Mouse (Mus musculus): Measurements from ENCODE around the gene Hoxa5.
A peak's percentile ranks its signal among the peaks of the same experiment; 100 is the strongest.

Hoxa5 gene

DNA sequence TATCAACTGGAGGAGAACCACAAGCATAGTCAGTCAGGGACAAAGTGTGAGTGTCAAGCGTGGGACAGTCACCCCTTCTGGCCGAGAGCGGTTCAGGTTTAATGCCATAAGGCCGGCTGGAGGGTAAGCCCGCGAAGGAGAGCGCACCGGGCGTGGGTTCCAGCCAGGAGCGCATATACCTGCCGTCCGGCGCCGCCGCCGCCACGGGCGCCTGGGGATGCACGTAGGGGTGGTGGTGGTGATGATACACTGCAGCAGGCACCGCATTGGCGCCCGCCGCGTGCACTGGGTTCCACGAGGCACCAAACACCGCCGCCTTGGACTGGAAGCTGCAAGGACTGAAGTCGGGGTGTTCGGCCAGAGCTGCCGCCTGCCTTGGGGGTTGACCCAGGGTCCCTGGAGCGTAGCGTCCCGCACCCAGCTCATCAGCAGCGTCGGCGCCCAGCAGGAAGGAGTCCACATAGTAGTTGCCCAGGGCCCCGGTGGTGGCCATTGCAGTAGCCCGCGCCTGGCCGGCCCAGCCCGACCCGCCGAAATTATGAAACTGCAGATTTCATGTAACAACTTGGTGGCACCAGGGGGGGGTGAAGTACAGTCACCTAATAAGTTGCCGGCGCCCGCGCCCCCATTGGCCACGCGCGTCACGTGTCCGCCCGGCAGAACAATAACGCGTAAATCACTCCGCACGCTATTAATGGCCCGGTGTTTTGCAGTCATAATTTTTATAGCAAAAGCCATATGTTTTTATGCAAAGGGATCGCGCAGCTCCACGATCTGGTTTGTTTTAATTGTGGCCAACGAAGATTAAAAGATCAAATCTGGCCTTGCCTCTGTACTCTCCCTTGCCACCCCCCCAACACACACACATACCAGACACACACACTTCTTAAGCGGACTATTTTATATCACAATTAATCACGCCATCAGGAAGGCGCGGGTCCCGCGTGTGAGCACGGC, 21.5 kb upstream of the Hoxa5 start:
- DNase-seq = peak; percentile 91

DNA sequence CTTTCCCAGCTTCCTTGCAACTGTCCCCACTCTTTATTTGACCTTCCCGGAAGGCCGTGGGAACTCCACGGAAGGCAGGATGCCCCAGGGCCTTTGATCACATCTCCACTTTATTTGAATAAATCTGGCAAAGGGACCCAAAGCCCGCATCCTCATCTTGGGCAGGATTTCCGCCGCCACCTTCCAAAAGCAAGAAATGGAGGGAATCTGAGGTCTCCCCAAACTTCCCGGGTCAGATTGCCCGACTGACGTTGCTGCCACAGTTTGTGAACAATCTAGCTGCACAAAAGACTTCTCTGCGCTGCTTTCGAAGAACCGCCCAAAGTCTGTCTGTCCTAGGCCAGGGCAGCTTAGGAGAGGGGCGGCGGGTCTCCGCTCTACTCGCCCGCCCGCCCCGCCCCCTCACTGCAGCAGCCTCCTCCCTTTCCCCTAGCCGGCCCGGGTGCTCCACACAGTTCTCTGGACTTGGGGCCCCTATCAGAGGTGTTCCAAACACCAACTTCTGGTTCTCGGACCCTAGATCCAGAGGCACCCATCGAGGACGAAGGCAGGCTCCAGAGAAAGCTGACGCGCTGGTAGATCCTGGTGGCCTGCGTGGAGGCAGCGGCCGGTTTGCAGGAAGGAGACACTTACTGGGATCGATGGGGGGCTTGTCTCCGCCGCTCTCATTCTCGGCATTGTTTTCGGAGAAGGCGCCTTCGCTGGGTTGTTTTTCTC, 20.7 kb upstream of the Hoxa5 start:
- DNase-seq = peak; percentile 64

DNA sequence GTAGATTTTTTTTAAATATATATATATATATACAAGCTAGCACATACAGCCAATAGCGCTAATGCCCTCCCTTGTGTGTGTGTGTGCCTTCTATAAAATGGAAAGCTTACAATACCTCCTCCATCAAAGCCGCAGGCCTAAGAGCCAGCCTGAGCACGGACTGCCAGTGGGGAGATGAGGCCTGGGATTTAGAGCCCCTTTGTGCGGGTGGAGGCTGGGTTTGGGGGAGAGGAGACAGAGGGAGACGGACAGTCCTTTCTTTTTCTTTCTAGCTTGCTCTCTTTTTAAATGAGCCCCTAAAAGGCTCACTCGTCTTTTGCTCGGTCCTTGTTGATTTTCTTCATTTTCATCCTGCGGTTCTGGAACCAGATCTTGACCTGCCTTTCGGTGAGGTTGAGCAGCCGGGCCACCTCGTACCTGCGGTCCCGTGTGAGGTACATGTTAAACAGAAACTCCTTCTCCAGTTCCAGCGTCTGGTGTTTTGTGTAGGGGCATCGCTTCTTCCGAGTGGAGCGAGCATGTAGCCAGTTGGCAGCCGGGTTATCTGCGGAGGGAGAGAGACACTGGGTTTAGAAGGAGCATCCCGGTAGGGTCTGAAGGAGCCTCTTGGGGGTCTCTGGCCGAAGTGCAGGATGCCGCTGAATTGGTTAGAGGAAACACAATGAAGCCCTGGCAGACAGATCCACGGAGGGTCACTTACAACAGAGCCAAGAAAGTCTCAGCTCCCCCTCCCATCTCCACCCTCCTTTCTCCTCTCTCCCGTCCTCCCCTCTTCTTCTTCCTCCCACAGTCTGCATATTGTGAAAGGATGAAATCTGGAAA, 19.8 kb upstream of the Hoxa5 start:
- peak; percentile 67 for DNase-seq

DNA sequence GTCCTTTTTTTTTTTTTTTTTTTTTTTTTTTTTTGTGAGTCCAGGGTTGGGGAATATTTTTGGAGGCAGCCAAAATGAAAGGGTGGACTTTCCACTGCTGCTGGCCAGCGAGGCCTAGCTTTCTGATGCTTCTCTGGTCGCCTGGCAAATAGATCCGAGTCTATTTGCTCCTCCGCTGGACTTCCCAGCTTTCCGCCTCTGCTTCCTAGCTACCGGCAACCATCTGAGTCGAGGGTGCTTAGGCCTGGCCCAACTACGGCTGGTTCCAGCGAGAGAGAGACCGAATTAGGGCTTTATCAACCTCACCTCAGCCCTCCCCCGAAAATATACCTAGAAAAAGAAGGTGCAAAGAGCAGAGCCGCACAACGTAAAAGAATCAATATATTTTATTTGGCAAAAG, 18.3 kb upstream of the Hoxa5 start:
- no peak for DNase-seq

DNA sequence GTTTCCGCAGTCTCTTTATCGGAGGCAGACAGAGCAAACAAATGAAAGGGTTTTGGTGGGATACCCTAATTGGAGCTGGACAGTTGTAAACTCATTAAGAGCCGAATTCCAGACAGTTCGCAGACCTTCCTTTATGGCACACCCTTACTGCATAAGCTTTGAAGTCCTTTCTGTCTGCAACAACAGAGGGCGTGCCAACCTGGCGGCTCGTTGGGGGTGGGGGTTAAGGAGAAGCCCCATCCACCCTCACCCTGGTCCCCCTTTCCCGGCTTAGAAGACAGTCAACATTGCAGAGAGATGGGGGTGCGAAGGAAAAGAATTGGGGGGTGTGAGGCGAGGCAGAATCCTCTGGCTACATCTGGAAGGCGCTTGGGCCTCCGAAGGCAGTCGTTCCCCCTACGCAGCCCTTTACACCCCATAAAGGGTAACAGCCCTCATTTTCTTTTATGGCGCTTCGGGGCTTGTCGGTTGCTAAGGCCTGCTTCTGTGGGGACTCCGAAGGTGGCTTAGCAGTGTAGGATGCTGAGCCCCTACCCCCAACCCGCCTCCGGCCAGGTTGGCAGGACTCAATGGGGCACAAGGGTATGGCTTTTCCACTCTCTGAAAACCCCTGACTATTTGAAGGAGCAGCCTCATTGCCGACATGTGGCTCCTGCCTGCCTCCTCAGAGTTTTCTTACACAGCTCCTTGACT, 17.8 kb upstream of the Hoxa5 start:
- no peak for DNase-seq

DNA sequence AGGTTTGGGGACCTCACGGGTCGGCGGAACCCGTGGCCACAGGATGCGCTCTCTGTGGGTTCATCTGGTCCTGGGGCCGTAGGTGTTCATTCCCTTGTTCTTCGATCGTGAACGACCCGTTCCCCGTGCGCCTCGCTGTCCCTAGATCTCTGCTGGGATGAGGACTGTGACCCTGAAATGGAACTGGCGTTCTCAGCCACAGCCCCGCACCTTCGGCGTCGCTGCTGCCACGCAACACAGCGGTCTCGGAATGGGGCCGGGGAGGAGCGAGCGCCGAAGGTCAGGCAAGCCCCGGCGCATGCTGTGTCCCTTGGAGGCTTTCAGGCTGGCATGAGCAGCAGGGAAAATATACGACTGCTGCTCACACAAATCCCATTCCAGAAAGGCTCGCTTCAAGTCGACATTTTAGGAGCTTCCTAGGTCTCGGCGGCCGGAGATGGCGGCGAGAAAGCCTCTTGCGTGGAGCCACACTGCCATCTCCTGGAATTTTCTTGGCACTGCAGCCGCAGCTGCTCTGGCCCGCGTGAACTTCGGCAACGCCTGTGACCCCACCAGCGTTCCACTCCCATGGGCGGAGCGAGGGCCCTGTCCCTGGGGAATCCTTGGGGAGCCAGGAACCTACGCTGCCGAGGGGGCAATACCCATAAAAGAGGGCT, 17.1 kb upstream of the Hoxa5 start, which contains the start of gene Hoxa7:
TSS of gene Hoxa7 (minus strand) at position 518 of the 656 bp plus-strand sequence.
- DNase-seq = peak; percentile 98

DNA sequence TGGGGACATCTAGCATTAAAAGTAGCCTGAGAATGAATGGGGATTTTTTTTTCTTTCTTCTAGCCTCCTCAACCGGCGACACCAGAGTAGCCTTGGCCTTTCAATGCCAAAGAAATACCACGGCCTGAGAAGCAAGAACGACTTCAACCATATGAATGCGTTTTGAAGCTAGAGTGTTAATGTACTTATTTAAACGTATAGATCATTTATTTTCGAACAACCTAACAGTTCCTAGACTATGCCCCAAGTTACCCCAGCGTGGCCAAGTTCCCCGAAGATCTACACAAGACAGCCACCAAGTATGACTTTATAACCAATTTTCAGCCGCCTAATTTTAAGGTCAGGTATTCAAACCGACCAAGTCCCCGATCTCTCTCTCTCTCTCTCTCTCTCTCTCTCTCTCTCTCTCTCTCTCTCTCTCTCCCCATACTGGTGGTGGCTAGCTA, 16.5 kb upstream of the Hoxa5 start:
- no peak for DNase-seq

DNA sequence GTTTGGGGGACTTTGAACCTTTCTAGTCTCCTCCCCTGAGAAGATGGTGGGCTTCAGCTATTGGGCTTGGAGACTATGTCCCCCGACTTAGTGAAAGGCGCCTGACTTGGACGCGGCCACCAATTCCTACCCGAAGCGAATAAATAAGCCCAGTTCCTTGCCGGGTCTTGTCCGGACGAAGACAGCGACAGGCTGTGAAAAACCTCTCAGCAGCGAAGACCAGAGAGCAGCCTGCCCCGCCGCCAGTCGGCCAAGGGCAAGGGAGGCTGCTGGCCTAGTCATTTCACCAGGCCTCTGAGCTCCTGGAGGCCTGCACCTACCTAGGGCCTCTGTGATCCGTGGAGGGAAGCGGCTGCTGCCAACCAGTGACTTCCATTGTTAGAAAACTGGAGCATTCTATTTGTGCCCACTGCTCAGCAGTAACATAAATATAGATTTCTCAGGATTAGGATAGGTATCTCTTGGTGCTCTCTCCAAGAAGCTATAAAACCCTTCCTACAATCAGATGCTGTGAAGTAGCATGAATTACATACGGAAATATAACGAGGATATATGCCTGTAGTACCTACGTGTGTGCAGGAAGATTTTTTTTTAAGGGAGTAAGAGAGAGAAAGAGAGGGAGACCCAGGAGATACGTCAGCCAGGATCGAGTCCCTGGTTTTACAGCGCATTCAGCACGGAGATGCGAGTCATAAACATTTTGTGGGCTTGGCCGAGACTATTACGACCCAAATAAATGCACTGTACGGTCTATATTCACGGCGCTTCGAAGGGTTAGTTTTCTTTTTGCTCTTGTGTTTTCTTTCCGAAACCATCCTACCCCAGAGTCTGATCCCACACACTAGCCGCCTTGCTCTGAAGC, 15.8 kb upstream of the Hoxa5 start:
- DNase-seq = peak; percentile 83

DNA sequence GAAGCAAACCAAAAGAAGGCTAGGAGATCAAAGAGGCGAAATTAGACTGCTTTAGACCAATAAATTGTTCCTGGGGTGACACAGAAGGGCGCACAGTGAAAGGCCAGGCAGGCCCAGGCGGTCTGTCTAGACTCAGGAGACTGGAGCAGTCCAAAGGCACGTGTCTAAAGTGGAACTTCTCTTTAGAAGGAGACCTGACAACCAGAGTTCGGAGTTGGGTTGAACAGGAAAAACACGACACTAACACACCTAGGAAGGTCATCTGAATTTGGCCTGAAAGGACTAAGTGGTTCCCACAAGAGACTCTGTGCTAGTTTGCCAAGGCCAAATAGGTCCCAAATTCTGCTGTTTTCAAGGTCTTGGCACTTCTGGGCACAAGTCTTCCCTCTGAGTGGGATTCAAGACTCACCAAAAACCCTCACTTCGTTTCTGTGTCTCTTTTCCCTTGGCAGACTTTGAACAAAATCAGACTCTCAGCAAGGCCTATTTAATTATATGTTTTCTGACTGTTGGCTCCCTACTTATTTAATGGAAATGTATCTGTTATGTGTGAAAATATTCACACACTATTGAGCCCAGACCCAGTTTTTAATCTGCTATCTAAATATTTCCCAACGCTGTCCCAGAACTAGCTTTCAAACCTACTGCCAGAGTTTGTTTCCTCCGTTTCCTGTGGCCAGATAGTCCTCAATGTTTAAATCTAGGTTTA, 15.0 kb upstream of the Hoxa5 start:
- peak; percentile 52 for DNase-seq

DNA sequence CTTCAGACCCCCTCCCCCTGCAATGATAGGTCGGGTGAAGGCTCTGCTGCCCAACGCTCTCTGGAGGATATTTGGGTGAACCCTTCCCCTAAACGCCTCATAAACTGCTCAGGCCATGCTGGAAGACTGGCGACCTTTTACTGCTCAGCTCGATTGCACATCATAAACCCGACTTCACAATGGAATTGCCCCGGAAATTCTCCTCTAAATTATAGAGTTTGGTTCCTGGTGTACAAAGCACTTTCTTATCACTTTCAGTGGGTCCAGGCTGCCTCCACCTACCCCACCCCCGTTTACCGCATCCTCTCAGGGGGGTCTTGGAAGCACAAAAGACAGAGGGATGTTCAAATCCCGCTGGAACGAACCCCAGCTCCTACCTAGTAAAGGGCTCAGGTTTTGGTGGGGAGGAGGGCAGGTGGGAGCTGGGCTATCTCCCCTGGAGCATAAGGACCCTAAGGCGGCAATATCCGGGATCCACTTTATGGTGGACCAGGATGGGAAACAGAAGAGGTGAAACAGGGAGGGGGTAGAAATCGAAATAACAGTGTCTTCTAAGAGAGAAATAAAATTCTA, 14.3 kb upstream of the Hoxa5 start:
- peak; percentile 66 for DNase-seq

DNA sequence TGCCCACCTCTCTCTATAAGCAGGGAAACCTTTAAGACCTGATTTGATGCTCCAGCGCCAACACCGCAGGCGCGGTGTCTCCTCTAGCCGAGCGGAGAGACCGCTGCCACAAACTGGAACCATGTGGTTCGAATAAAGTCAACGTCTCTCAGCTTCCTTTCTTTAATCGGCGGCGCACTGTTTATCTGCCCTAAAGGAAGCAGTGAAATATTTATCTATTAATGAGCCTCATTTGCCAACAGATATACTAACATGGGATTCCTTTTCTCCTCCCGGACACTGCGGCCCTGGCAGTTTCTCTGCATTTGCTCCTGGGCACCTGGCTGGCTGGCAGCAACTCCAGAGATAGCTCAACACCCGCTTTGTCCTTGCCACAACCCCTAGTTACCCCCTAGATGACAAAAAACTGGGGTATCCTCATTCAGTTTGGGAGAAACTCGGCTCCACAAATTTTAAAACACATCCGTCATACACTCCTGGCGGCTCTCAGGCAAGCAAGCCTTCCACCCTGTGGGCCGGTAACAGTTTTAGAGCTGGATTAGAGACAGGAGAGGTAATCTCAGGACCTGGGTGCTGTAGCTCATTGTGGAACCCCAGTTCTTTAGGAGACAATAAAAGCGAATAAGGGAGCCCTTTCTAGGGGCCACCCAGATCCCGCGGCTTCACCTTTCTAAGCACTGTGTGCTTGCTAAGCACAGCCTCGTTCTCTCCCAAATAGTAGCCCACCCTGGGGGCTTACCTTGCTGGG, 13.7 kb upstream of the Hoxa5 start:
- DNase-seq = peak; percentile 66

DNA sequence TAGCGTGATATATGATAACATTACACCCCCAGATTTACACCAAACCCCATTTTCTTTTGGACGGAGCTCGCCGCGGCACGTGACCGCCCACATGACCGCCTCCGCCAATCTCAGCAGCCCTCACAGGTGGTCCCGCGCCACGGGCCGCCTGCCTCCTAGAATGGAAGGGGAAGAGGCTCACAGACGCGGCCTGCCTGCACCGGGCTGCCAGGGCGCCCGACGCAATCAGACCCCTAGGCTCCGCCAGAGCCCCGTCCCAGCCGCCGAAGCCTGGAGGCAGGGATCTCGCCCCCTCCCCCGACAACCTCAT, 13.0 kb upstream of the Hoxa5 start:
- peak; percentile 93 for DNase-seq

DNA sequence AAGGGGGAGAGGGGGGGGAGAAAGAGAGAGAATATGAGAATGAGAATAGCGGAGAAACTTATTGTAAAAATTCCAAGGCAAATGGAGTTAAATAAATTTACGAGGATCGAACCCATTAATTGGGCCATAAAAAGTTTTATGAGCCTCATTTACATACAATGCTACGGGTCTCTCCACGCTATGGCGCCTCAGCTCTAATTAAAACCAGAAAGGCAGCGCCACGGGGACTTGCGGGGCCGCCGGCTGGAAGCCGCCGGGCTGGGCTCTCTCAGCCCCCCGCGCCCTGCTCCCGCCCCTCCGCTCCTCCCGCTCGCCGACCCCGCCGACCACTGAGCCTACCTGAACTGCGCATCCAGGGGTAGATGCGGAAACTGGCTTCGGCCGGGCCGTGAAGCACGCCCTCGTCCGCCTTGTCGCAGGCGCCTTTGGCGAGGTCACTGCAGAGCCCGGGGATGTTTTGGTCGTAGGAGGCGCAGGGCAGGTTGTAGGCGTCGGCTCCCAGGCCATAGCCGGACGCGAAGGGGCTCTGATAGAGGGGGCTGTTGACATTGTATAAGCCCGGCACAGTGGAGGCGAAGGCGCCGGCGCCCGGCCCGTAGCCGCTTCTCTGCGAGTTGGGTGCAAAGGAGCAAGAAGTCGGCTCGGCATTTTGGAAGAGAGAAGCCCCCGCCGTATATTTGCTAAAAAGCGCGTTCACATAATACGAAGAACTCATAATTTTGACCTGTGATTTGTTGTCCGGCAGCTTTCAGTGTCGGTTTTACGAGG, 12.5 kb upstream of the Hoxa5 start:
- peak; percentile 83 for DNase-seq

DNA sequence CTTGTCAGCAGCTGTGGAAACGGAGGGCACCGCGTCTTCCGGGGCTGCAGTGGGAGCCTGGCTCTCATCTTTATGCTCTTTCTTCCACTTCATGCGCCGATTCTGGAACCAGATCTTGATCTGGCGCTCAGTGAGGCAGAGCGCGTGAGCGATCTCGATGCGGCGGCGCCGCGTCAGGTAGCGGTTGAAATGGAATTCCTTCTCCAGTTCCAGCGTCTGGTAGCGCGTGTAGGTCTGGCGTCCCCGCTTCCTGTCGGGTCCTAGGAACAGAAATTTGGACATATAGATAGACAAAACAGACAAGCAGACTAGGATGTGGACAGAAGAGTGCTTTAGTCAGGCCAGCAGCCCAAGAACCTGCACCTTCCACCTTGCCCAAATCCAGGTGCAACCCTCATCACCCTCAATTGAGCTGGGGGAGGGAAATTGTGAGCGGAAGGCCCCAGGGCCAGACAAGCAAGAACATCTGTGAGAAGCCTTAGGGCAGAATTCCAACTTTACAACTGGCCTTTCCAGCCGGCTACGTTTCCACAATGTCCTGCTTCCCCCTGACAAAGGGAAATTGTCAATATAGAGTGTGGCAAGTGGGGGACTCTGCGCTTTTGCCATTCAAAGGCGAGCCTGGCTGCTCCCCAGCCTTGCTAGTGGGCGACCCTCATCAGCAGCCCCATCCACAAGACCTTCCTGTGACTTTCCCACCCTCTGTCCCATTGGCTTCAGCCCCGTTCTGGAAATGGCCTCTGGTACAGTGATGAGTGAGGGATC, 11.6 kb upstream of the Hoxa5 start:
- DNase-seq = peak; percentile 69

DNA sequence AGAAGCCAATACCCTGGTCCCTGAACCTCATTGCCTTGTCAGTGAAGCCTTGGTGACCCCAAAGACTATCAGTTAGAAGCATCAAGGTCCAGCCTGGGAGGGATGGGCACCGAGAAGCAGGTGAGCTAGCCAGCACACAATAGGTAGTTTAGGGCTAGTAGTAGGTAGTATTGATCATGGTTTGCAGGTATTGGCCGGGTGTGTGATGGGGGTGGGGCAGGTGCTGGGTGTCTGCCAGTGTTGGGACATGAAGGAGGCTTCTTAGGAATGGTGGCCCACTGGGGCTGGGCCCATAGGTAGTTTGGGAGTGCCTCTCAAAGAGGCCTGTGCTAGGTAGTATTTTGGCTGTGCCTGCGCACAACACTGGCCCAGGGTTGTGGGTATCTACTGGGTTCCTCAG, 10.7 kb upstream of the Hoxa5 start:
- peak; percentile 38 for DNase-seq

DNA sequence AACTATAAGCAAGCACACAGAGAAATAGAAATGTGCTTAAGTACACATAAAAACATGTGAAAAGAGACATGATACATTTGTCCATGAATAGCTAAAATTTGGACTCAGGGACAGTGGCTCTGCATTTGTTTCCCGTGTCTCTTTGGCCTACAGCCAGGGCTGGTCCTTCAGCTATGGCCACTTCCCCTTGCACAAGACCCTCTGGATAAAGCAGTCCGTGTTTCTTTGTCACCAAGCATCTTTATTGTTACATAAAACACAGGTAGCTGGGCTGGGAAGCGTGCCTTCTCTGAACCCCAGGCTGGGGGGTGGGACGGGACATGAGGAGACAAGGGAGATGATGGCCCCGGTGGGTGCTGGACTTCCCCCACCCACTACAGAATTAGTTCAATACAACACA, 9.9 kb upstream of the Hoxa5 start:
- DNase-seq = peak; percentile 46
